Mouse (Mus musculus) bone marrow, adult 2 months (tissue): ENCODE measurements at regions not wholly inside any gene's neighbourhood (a gene's known extent, or its start where the extent isn't known, plus 50 kb on each side); places are given as distances from the start of the nearest gene placed in this dataset.

ENCODE experiments used
- CTCF ChIP-seq: fragments of 200-500 bp; IDR thresholded peaks from 2 replicates; pipeline ENCODE4 v1.5.1; 2011; ENCODE audit warnings: low read length, control low read depth; ENCODE audit not compliant: control insufficient read depth, insufficient read depth
- POLR2A ChIP-seq: fragments of 200-500 bp; IDR thresholded peaks from 2 replicates; pipeline ENCODE4 v1.6.1; 2011; ENCODE audit warnings: low read depth, mild to moderate bottlenecking, control low read depth, low read length, borderline replicate concordance; ENCODE audit not compliant: control insufficient read depth

DNA sequence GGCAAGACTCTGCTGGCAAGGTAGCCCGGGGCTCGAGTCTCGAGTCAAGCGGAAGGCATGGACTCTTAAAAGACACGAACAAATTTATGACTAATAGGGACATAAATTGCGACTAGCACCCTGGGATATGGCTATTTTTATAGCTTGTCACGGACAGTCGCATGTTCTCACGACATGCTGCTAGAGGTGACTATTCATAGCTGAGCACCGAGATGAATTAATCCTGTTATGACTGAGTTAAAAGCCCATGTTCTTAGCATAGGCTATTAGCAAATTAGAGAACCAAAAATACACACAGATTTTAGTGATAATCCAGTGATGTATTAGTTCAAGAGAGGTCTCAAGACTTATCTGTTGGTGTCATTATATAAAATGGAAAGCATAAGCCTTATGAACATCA is 539.2 kb downstream of the Gm19410 start:
- TF ChIP-seq CTCF = no peak
- no peak for TF ChIP-seq POLR2A
